Mouse (Mus musculus): Measurements from ENCODE around the gene Prkaca. TPM values are rescaled to one million over a fixed set of nuclear protein-coding genes. Genes with fewer than 3 reads are reported as not detected.
"Not testable (repeated sequence)": the region's sequence is repeated elsewhere in the genome, so short reads cannot be mapped to it uniquely, and the experiment has no call there.

Prkaca gene
- polyA plus RNA-seq, 1 experiment = 51.8 TPM

DNA sequence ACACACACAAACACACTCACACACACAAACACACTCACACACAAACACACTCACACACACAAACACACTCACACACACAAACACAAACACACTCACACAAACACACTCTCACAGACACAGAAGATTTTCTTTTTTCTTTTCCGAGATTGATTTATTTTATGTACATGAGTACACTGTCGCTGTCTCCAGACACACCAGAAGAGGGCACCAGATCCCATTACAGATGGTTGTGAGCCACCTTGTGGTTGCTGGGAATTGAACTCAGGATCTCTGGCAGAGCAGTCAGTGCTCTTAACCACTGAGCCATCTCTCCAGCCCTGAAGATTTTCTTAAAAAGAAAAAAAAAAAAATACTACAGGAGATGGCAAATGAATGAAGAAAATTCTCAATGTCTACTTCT, 10.4 kb downstream of the Prkaca start:
- H3K9me3 ChIP-seq (replicated peaks; ENCODE audit: control insufficient read depth, insufficient read depth, low read length, poor library complexity, severe bottlenecking); H3K27ac ChIP-seq (ENCODE audit: insufficient read depth, low read length); H3K4me3 ChIP-seq (ENCODE audit: low read depth, low read length); H3K4me1 ChIP-seq (ENCODE audit: control insufficient read depth, insufficient read depth, low read length); H3K27me3 ChIP-seq (ENCODE audit: control insufficient read depth, insufficient read depth, low read length, poor library complexity, severe bottlenecking); H3K9ac ChIP-seq (ENCODE audit: low read depth, poor library complexity, severe bottlenecking); H3K36me3 ChIP-seq (ENCODE audit: control insufficient read depth, insufficient read depth, low read length, poor library complexity, severe bottlenecking): not testable (repeated sequence)
- peak; percentile 26 for TF ChIP-seq CTCF (IDR thresholded peaks at IDR 0.05; ENCODE audit: low read depth, low read length)

DNA sequence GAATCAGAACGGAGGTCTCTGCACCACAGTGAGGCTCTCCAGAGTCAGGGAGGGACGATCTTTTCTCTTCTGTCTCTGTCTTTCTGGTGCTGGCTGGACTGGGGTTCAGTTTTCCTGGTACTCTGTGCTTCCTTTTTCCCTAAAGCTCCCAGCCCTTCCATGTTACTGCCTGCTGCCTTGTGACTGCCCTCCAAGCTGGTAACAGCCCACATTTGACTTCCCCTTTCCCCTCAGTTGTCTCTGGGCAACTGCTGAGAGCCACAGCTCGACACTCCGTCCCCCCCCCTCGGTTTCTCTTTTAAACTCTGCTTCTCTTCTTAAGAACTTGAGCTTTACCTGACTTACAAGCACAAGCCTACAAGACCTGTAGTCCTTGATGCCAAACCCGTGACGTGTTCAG, 16.4 kb downstream of the Prkaca start:
- no peak overlapping the region for H3K4me3 ChIP-seq (ENCODE audit: low read depth, low read length)

DNA sequence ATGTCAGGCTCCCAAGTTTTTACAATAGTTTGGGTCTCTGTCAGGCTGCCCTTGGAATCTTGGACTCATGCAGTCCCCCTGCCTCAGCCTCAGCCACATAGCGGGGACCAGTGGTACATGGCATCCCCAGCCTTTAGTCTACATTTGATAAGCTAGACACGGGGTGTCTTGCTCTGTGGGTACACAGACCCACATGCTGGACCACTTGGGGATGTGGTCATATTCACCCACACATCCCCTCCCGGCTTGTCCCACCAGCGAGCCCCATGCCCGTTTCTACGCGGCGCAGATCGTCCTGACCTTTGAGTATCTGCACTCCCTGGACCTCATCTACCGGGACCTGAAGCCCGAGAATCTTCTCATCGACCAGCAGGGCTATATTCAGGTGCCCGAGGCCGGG, 17.4 kb downstream of the Prkaca start:
- no peak overlapping the region for H3K9ac ChIP-seq (ENCODE audit: low read depth, poor library complexity, severe bottlenecking)
- no peak overlapping the region for H3K27ac ChIP-seq (ENCODE audit: insufficient read depth, low read length)
- no peaks in the 10 kb centered on the region for H3K27me3 ChIP-seq (ENCODE audit: control insufficient read depth, insufficient read depth, low read length, poor library complexity, severe bottlenecking)
- no peaks in the 10 kb centered on the region for H3K9me3 ChIP-seq (replicated peaks; ENCODE audit: control insufficient read depth, insufficient read depth, low read length, poor library complexity, severe bottlenecking)
- TF ChIP-seq POLR2A (IDR thresholded peaks at IDR 0.05; ENCODE audit: insufficient read depth, low read length) = no peak
- TF ChIP-seq CTCF (IDR thresholded peaks at IDR 0.05; ENCODE audit: low read depth, low read length) = no peak
- TF ChIP-seq EP300 (IDR thresholded peaks at IDR 0.05; ENCODE audit: insufficient read depth, low read depth, low read length) = no peak
- H3K4me1 ChIP-seq (ENCODE audit: control insufficient read depth, insufficient read depth, low read length) = no peaks in the 10 kb centered on the region
- peaks cover 9% of the 10 kb centered on the region for H3K36me3 ChIP-seq (ENCODE audit: control insufficient read depth, insufficient read depth, low read length, poor library complexity, severe bottlenecking)
- H3K4me3 ChIP-seq (ENCODE audit: low read depth, low read length) = no peak overlapping the region

More for the DNA sequence above, 16.4 kb downstream of the Prkaca start:
- no peak for TF ChIP-seq POLR2A (IDR thresholded peaks at IDR 0.05; ENCODE audit: insufficient read depth, low read length)
- no peak for TF ChIP-seq EP300 (IDR thresholded peaks at IDR 0.05; ENCODE audit: insufficient read depth, low read depth, low read length)
- TF ChIP-seq CTCF (IDR thresholded peaks at IDR 0.05; ENCODE audit: low read depth, low read length) = no peak
- Histone ChIP-seq H3K36me3 (ENCODE audit: control insufficient read depth, insufficient read depth, low read length, poor library complexity, severe bottlenecking) (peaks cover 9% of the 10 kb centered on the region), H3K4me1 (ENCODE audit: control insufficient read depth, insufficient read depth, low read length) (no peaks in the 10 kb centered on the region), H3K9me3 (replicated peaks; ENCODE audit: control insufficient read depth, insufficient read depth, low read length, poor library complexity, severe bottlenecking) (no peaks in the 10 kb centered on the region), H3K27ac (ENCODE audit: insufficient read depth, low read length) (no peak overlapping the region), H3K9ac (ENCODE audit: low read depth, poor library complexity, severe bottlenecking) (no peak overlapping the region), H3K27me3 (ENCODE audit: control insufficient read depth, insufficient read depth, low read length, poor library complexity, severe bottlenecking) (no peaks in the 10 kb centered on the region)

- H3K9me3 ChIP-seq (replicated peaks; ENCODE audit: control insufficient read depth, insufficient read depth, low read length, poor library complexity, severe bottlenecking) = no peaks in the 10 kb centered on the region
- H3K4me3 ChIP-seq (ENCODE audit: low read depth, low read length) = no peak overlapping the region
- peaks cover 9% of the 10 kb centered on the region for H3K36me3 ChIP-seq (ENCODE audit: control insufficient read depth, insufficient read depth, low read length, poor library complexity, severe bottlenecking)
- H3K9ac ChIP-seq (ENCODE audit: low read depth, poor library complexity, severe bottlenecking) = no peak overlapping the region
- no peak overlapping the region for H3K27ac ChIP-seq (ENCODE audit: insufficient read depth, low read length)
- H3K4me1 ChIP-seq (ENCODE audit: control insufficient read depth, insufficient read depth, low read length) = no peaks in the 10 kb centered on the region
- TF ChIP-seq EP300 (IDR thresholded peaks at IDR 0.05; ENCODE audit: insufficient read depth, low read depth, low read length) (no peak), CTCF (IDR thresholded peaks at IDR 0.05; ENCODE audit: low read depth, low read length) (no peak), POLR2A (IDR thresholded peaks at IDR 0.05; ENCODE audit: insufficient read depth, low read length) (no peak)
- H3K27me3 ChIP-seq (ENCODE audit: control insufficient read depth, insufficient read depth, low read length, poor library complexity, severe bottlenecking) = no peaks in the 10 kb centered on the region
Observed at GRCm38 (mm10) chr8:83992488-83992887, 19.7 kb downstream of the Prkaca start.

DNA sequence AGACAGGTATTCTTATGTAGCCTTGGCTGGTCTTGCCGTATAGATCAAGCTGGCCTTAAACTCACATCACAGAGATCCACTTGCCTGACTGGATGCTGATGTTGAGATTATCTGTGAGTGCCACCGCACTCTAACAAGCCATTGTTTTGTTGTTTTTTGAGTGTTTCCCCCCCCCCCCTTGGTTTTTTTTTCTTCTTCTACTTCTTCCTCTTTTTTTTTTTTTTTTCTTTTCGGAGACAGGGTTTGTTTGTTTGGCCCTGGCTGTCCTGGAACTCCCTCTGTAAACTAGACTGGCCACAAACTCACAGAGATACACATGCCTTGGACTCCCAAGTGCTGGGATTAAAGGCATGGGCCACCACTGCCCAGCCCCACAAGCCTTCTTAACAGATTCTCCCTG, 21.2 kb downstream of the Prkaca start:
- H3K27me3 ChIP-seq (ENCODE audit: control insufficient read depth, insufficient read depth, low read length, poor library complexity, severe bottlenecking) = no peaks in the 10 kb centered on the region
- H3K9ac ChIP-seq (ENCODE audit: low read depth, poor library complexity, severe bottlenecking) = no peak overlapping the region
- H3K27ac ChIP-seq (ENCODE audit: insufficient read depth, low read length) = no peak overlapping the region
- H3K9me3 ChIP-seq (replicated peaks; ENCODE audit: control insufficient read depth, insufficient read depth, low read length, poor library complexity, severe bottlenecking) = no peaks in the 10 kb centered on the region
- no peak for TF ChIP-seq EP300 (IDR thresholded peaks at IDR 0.05; ENCODE audit: insufficient read depth, low read depth, low read length)
- no peak for TF ChIP-seq POLR2A (IDR thresholded peaks at IDR 0.05; ENCODE audit: insufficient read depth, low read length)
- no peak for TF ChIP-seq CTCF (IDR thresholded peaks at IDR 0.05; ENCODE audit: low read depth, low read length)
- peaks cover 9% of the 10 kb centered on the region for H3K36me3 ChIP-seq (ENCODE audit: control insufficient read depth, insufficient read depth, low read length, poor library complexity, severe bottlenecking)
- no peak overlapping the region for H3K4me3 ChIP-seq (ENCODE audit: low read depth, low read length)
- H3K4me1 ChIP-seq (ENCODE audit: control insufficient read depth, insufficient read depth, low read length) = peaks cover under 1% of the 10 kb centered on the region

GRCm38 (mm10) chr8:83995973-83996372, 23.2 kb downstream of the Prkaca start:
- no peak overlapping the region for H3K4me3 ChIP-seq (ENCODE audit: low read depth, low read length)
- H3K9me3 ChIP-seq (replicated peaks; ENCODE audit: control insufficient read depth, insufficient read depth, low read length, poor library complexity, severe bottlenecking) = no peaks in the 10 kb centered on the region
- no peaks in the 10 kb centered on the region for H3K27me3 ChIP-seq (ENCODE audit: control insufficient read depth, insufficient read depth, low read length, poor library complexity, severe bottlenecking)
- peaks cover 22% of the 10 kb centered on the region for H3K36me3 ChIP-seq (ENCODE audit: control insufficient read depth, insufficient read depth, low read length, poor library complexity, severe bottlenecking)
- peak overlapping the region; percentile 99 for H3K9ac ChIP-seq (ENCODE audit: low read depth, poor library complexity, severe bottlenecking)
- H3K4me1 ChIP-seq (ENCODE audit: control insufficient read depth, insufficient read depth, low read length) = peaks cover 7% of the 10 kb centered on the region
- H3K27ac ChIP-seq (ENCODE audit: insufficient read depth, low read length) = no peak overlapping the region
- TF ChIP-seq POLR2A (IDR thresholded peaks at IDR 0.05; ENCODE audit: insufficient read depth, low read length) (no peak), CTCF (IDR thresholded peaks at IDR 0.05; ENCODE audit: low read depth, low read length) (no peak)

Measured in ES-Bruce4 (cell line).